Mouse (Mus musculus) bone marrow, adult 2 months (tissue): ENCODE results near the gene Nt5m.

Experiments used
- CTCF ChIP-seq: fragments of 200-500 bp; IDR thresholded peaks from 2 replicates; pipeline ENCODE4 v1.5.1; 2011; ENCODE audit warnings: low read length, control low read depth; ENCODE audit not compliant: control insufficient read depth, insufficient read depth
- POLR2A ChIP-seq: fragments of 200-500 bp; IDR thresholded peaks from 2 replicates; pipeline ENCODE4 v1.6.1; 2011; ENCODE audit warnings: low read depth, mild to moderate bottlenecking, control low read depth, low read length, borderline replicate concordance; ENCODE audit not compliant: control insufficient read depth

- TF ChIP-seq POLR2A (peak; percentile 60; the same call in 1 of the 2 replicates), CTCF (no peak)
These were observed 346 bp downstream of the Nt5m start, which contains the start of gene Cops3 for GRCm38 (mm10) chr11:59839459-59840126.
